Mouse (Mus musculus) midbrain, postnatal 0 days (tissue): ENCODE measurements at regions not wholly inside any gene's neighbourhood (a gene's known extent, or its start where the extent isn't known, plus 50 kb on each side); places are given as distances from the start of the nearest gene placed in this dataset.

Experiments used
- ATAC-seq: fragments of 200-750 bp; cut with Nextera tagmentation; 2 replicates; pipeline ENCODE4 v1.8.0; 2017; ENCODE audit warnings: moderate number of reproducible peaks, mild to moderate bottlenecking, moderate TSS enrichment, moderate library complexity; ENCODE audit not compliant: low FRiP score
- DNase-seq: peaks from one replicate; pipeline ENCODE4 v3.0.0-alpha.2; 2015; ENCODE audit warnings: low spot score
- H3K27ac ChIP-seq: fragments of 300-500 bp; sonication (generic); 2 replicates; pipeline ENCODE4 v1.5.1; 2014; ENCODE audit warnings: low read depth, mild to moderate bottlenecking, low read length, mixed read lengths
- H3K27me3 ChIP-seq: fragments of 300-500 bp; sonication (generic); 2 replicates; pipeline ENCODE4 v1.6.1; 2014; ENCODE audit warnings: low read length, control low read depth, mixed read lengths; ENCODE audit not compliant: insufficient read depth
- H3K36me3 ChIP-seq: fragments of 300-500 bp; sonication (generic); 2 replicates; pipeline ENCODE4 v1.6.1; 2014; ENCODE audit warnings: low read length, control low read depth, mixed read lengths; ENCODE audit not compliant: insufficient read depth
- H3K4me1 ChIP-seq: fragments of 300-500 bp; sonication (generic); 2 replicates; pipeline ENCODE4 v1.6.1; 2014; ENCODE audit warnings: mild to moderate bottlenecking, control low read depth, antibody characterized with exemption, low read length, mixed read lengths; ENCODE audit not compliant: insufficient read depth
- H3K4me2 ChIP-seq: fragments of 300-500 bp; sonication (generic); 2 replicates; pipeline ENCODE4 v1.6.1; 2014; ENCODE audit warnings: low read depth, mild to moderate bottlenecking, low read length, mixed read lengths; ENCODE audit not compliant: poor library complexity, severe bottlenecking
- H3K4me3 ChIP-seq: fragments of 300-500 bp; sonication (generic); 2 replicates; pipeline ENCODE4 v1.5.1; 2014; ENCODE audit warnings: low read depth, mild to moderate bottlenecking, low read length, moderate library complexity
- H3K9ac ChIP-seq: fragments of 300-500 bp; sonication (generic); replicated peaks from 2 replicates; pipeline ENCODE4 v1.6.1; 2014; ENCODE audit warnings: mild to moderate bottlenecking, low read length, moderate library complexity, mixed read lengths; ENCODE audit not compliant: poor library complexity, severe bottlenecking
- H3K9me3 ChIP-seq: fragments of 300-500 bp; sonication (generic); 2 replicates; pipeline ENCODE4 v1.6.1; 2016; ENCODE audit warnings: low read length, control low read depth
- CTCF ChIP-seq: IDR thresholded peaks from 2 replicates; pipeline ENCODE4 v1.5.1; 2016; ENCODE audit warnings: antibody characterized with exemption, mild to moderate bottlenecking
- WGBS: fragments of 180-500 bp; shearing (Covaris S2); extraction: QIAGEN DNeasy Blood & Tissue Kit; methylation state at CpG from one replicate; pipeline ENCODE4 v1.1.7; 2014; 5-methylcytosine and 5-hydroxymethylcytosine counted together

- Histone ChIP-seq H3K4me2 (no peak overlapping the region), H3K4me3 (no peak overlapping the region), H3K9ac (no peak overlapping the region), H3K27me3 (no peaks in the 10 kb centered on the region), H3K4me1 (no peaks in the 10 kb centered on the region), H3K27ac (no peak overlapping the region), H3K36me3 (no peaks in the 10 kb centered on the region), H3K9me3 (no peaks in the 10 kb centered on the region)
- TF ChIP-seq CTCF, result no peak
- ATAC-seq (no peak), DNase-seq (no peak)
- 83% methylated on average over 3 of the region's 3 CpGs for WGBS
Observed at GRCm38 (mm10) chr9:112429196-112429595, 193.5 kb upstream of the Arpp21 start.

- Histone ChIP-seq H3K27ac (no peak overlapping the region), H3K36me3 (no peaks in the 10 kb centered on the region), H3K9ac (no peak overlapping the region), H3K27me3 (no peaks in the 10 kb centered on the region), H3K9me3 (peaks cover 5% of the 10 kb centered on the region; the same call in 1 of the 2 replicates), H3K4me3 (no peak overlapping the region), H3K4me2 (no peak overlapping the region), H3K4me1 (no peaks in the 10 kb centered on the region)
- ATAC-seq, result no peak
- DNase-seq, result no peak
- TF ChIP-seq CTCF, result no peak
Observed at GRCm38 (mm10) chr9:112405772-112406315, 170.1 kb upstream of the Arpp21 start.

DNA sequence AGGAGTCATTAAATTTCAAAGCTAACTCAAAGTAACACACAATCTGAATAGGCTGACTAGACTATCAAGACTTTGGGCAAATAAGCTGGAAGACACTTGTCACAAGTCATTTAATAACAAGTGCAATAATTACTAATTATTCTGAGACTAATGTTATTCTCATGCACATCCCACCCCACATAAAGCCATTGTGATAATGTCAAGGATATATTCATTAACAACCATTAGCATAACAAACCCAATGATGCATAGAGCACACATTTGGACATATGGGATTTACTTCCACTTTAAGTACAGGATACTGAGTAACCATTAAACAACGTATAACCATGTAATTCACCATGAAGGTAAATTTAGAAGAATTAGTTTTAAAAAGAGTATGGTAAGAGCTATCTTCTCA is 135.0 kb upstream of the Arpp21 start:
- WGBS, result 58% methylated on average over 1 of the region's 1 CpGs
- no peak for ATAC-seq

GRCm38 (mm10) chr9:112367291-112367690 is 131.6 kb upstream of the Arpp21 start:
- Histone ChIP-seq H3K9ac (no peak overlapping the region), H3K4me3 (no peak overlapping the region), H3K4me1 (no peaks in the 10 kb centered on the region), H3K27ac (no peak overlapping the region), H3K4me2 (no peak overlapping the region), H3K9me3 (no peaks in the 10 kb centered on the region), H3K27me3 (no peaks in the 10 kb centered on the region), H3K36me3 (no peaks in the 10 kb centered on the region)
- TF ChIP-seq CTCF, result no peak
- no peak for DNase-seq
- ATAC-seq, result no peak

More for the DNA sequence above, 135.0 kb upstream of the Arpp21 start:
- no peaks in the 10 kb centered on the region for H3K27me3 ChIP-seq
- TF ChIP-seq CTCF, result no peak
- H3K36me3 ChIP-seq, result no peaks in the 10 kb centered on the region
- no peak overlapping the region for H3K9ac ChIP-seq
- no peak overlapping the region for H3K27ac ChIP-seq
- DNase-seq, result no peak
- no peak overlapping the region for H3K4me3 ChIP-seq
- no peaks in the 10 kb centered on the region for H3K9me3 ChIP-seq
- H3K4me1 ChIP-seq, result no peaks in the 10 kb centered on the region
- H3K4me2 ChIP-seq, result no peak overlapping the region

DNA sequence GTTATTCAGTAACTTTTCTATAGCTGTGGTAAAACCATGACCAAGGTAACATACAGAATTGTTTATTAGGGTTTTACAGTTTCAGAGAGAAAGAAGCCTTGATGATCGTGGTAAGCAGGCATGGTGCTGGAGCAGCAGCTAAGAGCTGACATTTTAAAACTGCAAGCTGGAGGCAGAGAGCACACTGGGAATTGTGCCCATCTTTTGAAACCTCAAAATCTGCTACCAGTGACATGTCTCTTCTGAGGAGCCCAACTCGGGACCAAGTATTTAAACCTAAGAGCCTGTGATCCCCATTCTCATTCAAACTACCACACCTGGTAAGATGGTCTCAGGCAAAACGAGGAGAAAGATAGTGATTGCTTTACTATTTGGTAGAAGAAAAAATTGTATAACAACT is 125.6 kb upstream of the Arpp21 start:
- DNase-seq (no peak), ATAC-seq (no peak)
- Histone ChIP-seq H3K36me3 (no peaks in the 10 kb centered on the region), H3K27ac (no peak overlapping the region), H3K4me3 (no peak overlapping the region), H3K27me3 (no peaks in the 10 kb centered on the region), H3K9me3 (no peaks in the 10 kb centered on the region), H3K4me1 (no peaks in the 10 kb centered on the region), H3K4me2 (no peak overlapping the region), H3K9ac (no peak overlapping the region)
- no peak for TF ChIP-seq CTCF
- WGBS, result 82% methylated on average over 3 of the region's 3 CpGs

- Histone ChIP-seq H3K9me3 (no peaks in the 10 kb centered on the region), H3K36me3 (no peaks in the 10 kb centered on the region), H3K4me3 (no peak overlapping the region), H3K27me3 (no peaks in the 10 kb centered on the region), H3K9ac (no peak overlapping the region), H3K4me2 (no peak overlapping the region), H3K4me1 (no peaks in the 10 kb centered on the region), H3K27ac (peak overlapping the region; percentile 27; the same call in 1 of the 2 replicates)
- WGBS, result 15% methylated on average over 5 of the region's 5 CpGs
- ATAC-seq (no peak), DNase-seq (peak; percentile 19)
- TF ChIP-seq CTCF, result no peak
Observed at GRCm38 (mm10) chr9:112358711-112359298, 123.1 kb upstream of the Arpp21 start.
